Mouse (Mus musculus): ENCODE results near the gene Gm10273. TPM values are rescaled to one million over a fixed set of nuclear protein-coding genes. Genes with fewer than 3 reads are reported as not detected.

Gm10273 gene
- total RNA-seq, 2 experiments from 2014 or later, result 28.5 to 38.1 TPM

DNA sequence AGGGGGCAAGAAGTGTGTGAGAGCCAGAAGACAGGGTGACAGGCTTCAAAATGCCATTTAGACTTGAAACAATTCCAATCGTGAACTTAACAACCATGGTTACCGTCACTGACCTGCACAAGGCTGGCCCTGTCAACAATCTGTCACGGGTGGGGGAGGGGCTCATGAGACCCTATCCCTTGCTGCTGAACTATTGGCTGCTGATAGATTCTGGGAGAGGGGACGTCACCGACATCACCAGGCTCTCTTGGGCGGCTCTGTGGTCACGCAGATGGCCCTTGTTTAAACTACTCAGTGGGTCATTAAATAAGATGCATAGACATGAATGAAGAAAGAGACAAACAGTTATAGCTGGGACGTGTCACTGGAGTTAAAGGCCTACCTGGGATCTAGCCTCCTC is 49.2 kb downstream of the Gm10273 start:
- H3K4me3 ChIP-seq, result no peak overlapping the region
- TF ChIP-seq CTCF (conservative IDR thresholded peaks at IDR 0.05), result no peak
- no peak overlapping the region for H3K27ac ChIP-seq
- DNase-seq (ENCODE audit: low spot score in 2 of 2), result no peak

Other genes with a start within 250 kb of the Gm10273 start
- gene Sept10, start 173.8 kb upstream of the Gm10273 start, total RNA-seq (2021), result 1 to 10 TPM; 8.0 to 8.7 TPM
- gene Sowahc, start 173.7 kb upstream of the Gm10273 start, total RNA-seq (2021), result 1 to 10 TPM; 6.6 to 7.4 TPM
- 10 to 100 TPM; 41.9 to 48.9 TPM for gene P4ha1, start 72.3 kb upstream of the Gm10273 start, total RNA-seq (2021)
- gene Pla2g12b, start 8.0 kb downstream of the Gm10273 start, total RNA-seq (2021), result not detected
- gene Oit3, start 46.1 kb downstream of the Gm10273 start, total RNA-seq (2021), result 1 to 10 TPM in 1 of 2 experiments, under 1 TPM in 1; 0.32 to 1.0 TPM
- not detected for gene Gm10322, start 220.4 kb downstream of the Gm10273 start, total RNA-seq (2021)
- gene Mcu, start 221.1 kb downstream of the Gm10273 start, total RNA-seq (2021), result 10 to 100 TPM; 53.8 to 54.8 TPM

All from layer of hippocampus, adult 2 months (tissue).